Mouse (Mus musculus) erythroblast, embryonic 14.5 days (primary cell): ENCODE measurements around the gene 1700029H14Rik. TPM values are rescaled to one million over a fixed set of nuclear protein-coding genes. Genes with fewer than 3 reads are reported as not detected.

Experiments used
- H3K27me3 ChIP-seq: 2 replicates; pipeline ENCODE4 v1.6.1; 2012; ENCODE audit warnings: inconsistent platforms; ENCODE audit not compliant: control insufficient read depth
- H3K36me3 ChIP-seq: 2 replicates; pipeline ENCODE4 v1.6.1; 2012; ENCODE audit warnings: mild to moderate bottlenecking, inconsistent platforms; ENCODE audit not compliant: control insufficient read depth
- H3K4me1 ChIP-seq: 2 replicates; pipeline ENCODE4 v1.6.1; 2012; ENCODE audit warnings: inconsistent platforms; ENCODE audit not compliant: control insufficient read depth
- H3K4me3 ChIP-seq: replicated peaks from 2 replicates; pipeline ENCODE3; 2012; ENCODE audit warnings: moderate library complexity, mild to moderate bottlenecking, inconsistent platforms
- H3K9me3 ChIP-seq: 2 replicates; pipeline ENCODE4 v1.6.1; 2012; ENCODE audit warnings: low read length, inconsistent platforms, mixed read lengths; ENCODE audit not compliant: control insufficient read depth
- GATA1 ChIP-seq: IDR thresholded peaks from 2 replicates; pipeline ENCODE4 v1.6.1; 2012; ENCODE audit warnings: low read length, inconsistent platforms, mixed read lengths
- TAL1 ChIP-seq: IDR thresholded peaks from 3 replicates; pipeline ENCODE4 v1.6.1; 2012; ENCODE audit warnings: low read length, inconsistent platforms, mixed read lengths
- polyA plus RNA-seq: library from polyadenylated mRNA; stranded (reverse); fragments of >175 nt; gene quantifications from 2 replicates; pipeline ENCODE4 v1.2.3, GENCODE M21; 2012

1700029H14Rik gene
- polyA plus RNA-seq, 1 experiment: not detected

DNA sequence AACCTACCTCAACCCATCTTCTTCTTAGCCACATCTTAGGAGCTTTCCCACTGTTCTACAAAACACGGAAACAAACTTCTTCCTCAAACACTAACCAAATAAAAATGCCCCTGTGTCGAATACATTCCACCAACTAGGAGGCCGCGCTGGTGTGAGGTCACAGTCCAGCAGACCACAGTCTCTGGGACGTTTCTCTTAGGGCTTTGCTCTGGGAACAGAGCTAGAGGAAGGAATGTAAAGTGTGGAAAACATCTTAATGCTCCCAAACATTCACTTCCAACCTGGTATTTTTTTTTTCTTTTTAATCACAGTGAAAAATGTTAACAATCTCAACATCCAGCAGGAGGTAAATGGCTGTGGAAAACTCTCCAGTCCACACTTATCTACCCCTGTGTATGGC lies 45.5 kb downstream of the 1700029H14Rik start:
- no peaks in the 10 kb centered on the region for H3K27me3 ChIP-seq
- no peak for TF ChIP-seq GATA1
- no peak for TF ChIP-seq TAL1
- H3K4me3 ChIP-seq: no peak overlapping the region
- no peaks in the 10 kb centered on the region for H3K36me3 ChIP-seq
- no peaks in the 10 kb centered on the region for H3K9me3 ChIP-seq
- no peaks in the 10 kb centered on the region for H3K4me1 ChIP-seq

DNA sequence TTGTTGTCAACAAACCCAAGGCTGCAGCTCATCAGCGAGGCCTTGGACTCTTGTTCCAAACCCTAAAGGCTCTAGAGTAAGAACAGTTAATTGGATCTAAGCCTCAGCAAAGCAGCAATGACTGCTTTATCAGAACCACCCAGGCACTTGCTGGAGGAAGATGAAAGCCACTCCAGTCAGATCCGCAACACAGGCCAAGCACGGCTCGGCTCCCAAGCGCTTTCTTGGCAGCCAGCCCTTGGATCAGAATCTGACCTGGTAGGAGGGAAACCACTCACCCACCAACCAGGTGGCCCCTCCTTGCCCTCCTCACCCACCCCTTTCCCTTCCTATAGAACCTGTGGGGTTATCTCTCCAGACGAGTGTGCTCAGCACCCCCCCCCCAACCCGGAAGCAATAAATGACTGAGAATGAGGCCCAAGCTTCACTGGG lies 46.2 kb downstream of the 1700029H14Rik start:
- Histone ChIP-seq H3K9me3 (no peaks in the 10 kb centered on the region), H3K4me1 (no peaks in the 10 kb centered on the region), H3K4me3 (no peak overlapping the region), H3K36me3 (no peaks in the 10 kb centered on the region), H3K27me3 (no peaks in the 10 kb centered on the region)
- TF ChIP-seq GATA1: no peak
- no peak for TF ChIP-seq TAL1

DNA sequence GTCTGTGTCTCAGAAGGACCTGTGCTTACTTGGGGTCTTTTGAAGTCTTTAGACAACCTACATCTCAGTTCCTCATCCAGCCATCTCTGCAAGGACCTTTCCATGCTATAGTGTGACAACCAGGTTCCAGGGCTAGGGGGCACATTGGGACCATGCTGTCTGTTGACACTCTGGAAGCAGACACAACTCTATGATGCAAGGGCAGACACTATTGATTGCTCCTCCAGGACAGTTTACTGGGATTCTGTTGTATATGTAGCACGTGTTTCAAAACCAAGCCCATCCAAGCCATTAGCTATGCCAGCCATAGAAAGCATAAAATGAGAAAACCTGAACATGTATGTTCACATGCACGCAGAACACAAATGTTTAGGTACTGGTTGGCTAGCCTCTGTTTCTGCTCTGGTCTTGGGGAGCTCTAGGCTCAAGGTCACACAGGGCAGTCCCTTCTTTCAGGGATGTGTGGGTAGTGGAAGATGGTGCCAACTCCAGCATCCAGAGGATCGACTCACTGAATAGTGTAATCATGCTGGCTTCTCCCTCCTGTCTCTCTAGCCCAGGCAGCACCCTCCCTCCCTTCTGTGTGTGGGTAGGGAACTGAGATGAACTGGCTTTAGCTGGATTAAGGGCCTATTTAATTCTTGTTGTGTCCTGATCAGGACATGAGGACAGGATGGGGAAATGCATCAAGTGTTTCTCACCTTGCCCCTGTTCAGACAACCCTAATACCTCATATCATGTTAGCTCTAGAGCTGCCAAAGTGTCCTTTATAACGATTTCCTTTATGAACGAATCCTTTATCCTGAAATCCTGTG lies 48.5 kb downstream of the 1700029H14Rik start:
- H3K36me3 ChIP-seq: no peaks in the 10 kb centered on the region
- no peak for TF ChIP-seq GATA1
- TF ChIP-seq TAL1: no peak
- H3K4me1 ChIP-seq: no peaks in the 10 kb centered on the region
- no peak overlapping the region for H3K4me3 ChIP-seq
- H3K27me3 ChIP-seq: no peaks in the 10 kb centered on the region
- no peaks in the 10 kb centered on the region for H3K9me3 ChIP-seq

DNA sequence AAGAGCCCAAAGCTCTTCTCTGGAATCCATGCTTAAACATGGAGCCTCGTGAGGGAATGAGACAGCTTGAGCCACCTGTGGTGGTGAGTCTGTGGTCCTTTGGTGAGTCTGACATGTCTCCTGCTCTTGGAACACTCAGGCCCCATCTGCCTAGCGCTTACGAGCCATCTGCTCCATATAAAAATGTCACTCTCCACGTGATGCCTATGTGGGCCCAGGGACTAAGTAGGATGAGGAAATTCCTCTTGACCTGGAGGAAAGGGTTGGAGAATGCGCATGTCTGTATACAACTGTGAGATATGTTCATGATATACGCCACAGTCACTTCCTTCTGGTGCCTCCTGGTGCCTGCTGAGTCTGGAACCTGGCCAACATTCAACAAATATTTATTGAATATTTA lies 49.6 kb downstream of the 1700029H14Rik start:
- no peak for TF ChIP-seq TAL1
- no peak for TF ChIP-seq GATA1
- no peak overlapping the region for H3K4me3 ChIP-seq
- H3K27me3 ChIP-seq: no peaks in the 10 kb centered on the region
- H3K9me3 ChIP-seq: no peaks in the 10 kb centered on the region
- no peaks in the 10 kb centered on the region for H3K4me1 ChIP-seq
- no peaks in the 10 kb centered on the region for H3K36me3 ChIP-seq

DNA sequence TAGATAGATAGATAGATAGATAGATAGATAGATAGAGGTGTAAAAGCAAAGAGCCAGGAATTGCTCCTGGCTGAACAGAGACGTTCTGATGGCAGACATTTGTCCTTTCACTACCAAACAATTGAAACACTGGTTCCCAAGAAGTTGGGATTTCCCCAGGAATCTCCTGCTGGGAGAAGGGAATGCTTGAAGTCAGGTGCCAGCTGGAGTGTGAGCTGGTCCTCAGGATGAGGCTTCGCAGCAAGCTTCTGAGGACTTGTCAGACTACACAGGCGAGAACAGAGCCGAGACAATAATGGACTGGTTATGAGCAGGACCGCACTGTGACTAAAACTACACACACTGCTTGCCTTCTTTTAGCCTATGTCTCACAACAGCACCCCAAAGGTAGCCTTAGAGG lies 50.2 kb downstream of the 1700029H14Rik start:
- H3K36me3 ChIP-seq: no peaks in the 10 kb centered on the region
- no peaks in the 10 kb centered on the region for H3K9me3 ChIP-seq
- no peak for TF ChIP-seq GATA1
- no peak for TF ChIP-seq TAL1
- no peak overlapping the region for H3K4me3 ChIP-seq
- H3K27me3 ChIP-seq: no peaks in the 10 kb centered on the region
- no peaks in the 10 kb centered on the region for H3K4me1 ChIP-seq

DNA sequence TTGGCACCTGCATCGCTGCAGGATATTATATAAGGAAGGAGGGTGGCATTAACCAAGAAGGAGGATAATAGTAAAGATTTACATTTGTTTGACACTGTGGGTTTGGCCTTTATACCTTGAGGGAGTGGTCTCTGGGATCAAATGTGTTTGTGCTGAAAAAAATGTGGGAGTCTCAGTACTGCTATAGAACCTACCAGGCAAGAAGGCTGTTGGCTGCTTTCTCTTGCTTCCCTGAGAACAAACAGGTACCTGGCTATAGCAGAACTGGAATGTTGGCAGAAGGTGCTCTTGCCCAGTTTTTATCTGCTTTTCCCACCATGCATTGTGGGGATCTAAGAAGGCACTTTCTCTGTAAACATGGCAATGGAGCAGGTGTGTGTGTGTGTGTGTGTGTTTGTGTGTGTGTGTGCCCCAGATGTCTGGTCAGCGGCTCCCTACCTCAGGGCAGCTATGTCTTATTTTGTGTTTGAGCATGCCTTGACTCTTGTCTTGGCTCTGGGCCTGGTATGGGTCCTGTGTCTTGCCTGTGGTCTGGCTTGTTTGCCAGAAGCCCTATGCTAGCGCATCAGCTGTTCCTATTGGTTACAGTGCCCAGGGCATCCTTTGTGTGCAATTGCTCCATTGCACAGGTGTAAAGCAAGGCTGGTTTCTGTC lies 54.9 kb downstream of the 1700029H14Rik start:
- H3K4me3 ChIP-seq: no peak overlapping the region
- TF ChIP-seq GATA1 (no peak), TAL1 (no peak)
- H3K9me3 ChIP-seq: no peaks in the 10 kb centered on the region
- no peaks in the 10 kb centered on the region for H3K4me1 ChIP-seq
- H3K27me3 ChIP-seq: no peaks in the 10 kb centered on the region
- H3K36me3 ChIP-seq: no peaks in the 10 kb centered on the region

DNA sequence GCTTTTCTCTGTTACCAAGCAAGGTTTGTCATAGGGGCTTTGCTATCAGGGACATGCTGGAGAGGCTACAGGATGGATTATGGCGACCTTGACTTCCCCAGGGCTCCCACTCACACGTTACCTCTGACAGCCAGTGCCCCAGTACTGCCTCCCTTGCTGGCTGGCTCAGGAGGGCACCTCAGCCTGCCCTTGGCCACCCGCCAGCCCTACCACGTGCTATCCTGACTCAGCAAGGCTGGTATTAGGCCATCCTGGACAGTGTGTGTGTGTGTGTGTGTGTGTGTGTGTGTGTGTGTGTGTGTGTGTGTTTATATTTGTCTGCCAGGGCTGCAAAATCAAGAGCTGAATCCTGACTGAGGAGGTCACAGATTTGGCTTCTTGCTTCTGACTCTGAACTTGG lies 55.4 kb downstream of the 1700029H14Rik start:
- H3K36me3 ChIP-seq: no peaks in the 10 kb centered on the region
- no peak for TF ChIP-seq GATA1
- no peak for TF ChIP-seq TAL1
- H3K4me1 ChIP-seq: no peaks in the 10 kb centered on the region

DNA sequence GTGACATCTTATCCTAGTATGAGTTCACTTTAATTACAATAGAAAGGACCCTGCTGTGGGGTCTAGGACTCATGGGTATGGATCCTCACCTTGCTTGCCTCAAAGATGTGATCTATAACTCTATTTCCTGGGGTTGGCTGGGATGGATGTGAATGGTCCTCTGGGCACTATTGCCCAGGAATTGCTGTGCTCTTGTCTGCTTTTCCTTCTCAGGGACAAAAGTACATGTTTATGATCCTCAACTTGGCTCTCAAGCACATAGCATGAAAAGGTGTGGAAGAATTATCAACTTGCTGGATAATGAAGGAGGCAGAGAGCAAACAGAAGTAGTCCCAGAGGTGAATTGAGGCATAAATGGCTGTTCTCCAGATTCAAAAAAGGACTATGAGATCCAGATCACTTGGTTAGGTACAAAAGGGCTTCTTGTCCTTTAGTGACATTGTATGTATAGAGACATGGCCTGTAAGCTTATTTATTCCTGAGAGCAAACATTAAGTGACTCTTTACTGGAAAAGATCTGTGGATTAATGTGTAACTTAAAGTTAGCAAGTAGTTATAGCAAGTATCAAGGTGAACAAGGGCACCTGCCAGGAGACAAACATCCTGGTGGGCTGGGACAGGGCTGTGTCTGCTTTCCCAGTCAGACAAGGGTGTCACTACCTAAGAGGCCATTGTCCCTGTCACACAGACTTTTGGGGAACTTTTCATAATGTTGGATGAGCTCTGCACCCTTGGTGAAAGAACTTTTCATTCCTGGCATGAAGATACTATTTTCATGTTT lies 57.2 kb downstream of the 1700029H14Rik start:
- no peaks in the 10 kb centered on the region for H3K27me3 ChIP-seq
- H3K4me1 ChIP-seq: no peaks in the 10 kb centered on the region

More for the DNA sequence above, 55.4 kb downstream of the 1700029H14Rik start:
- no peak overlapping the region for H3K4me3 ChIP-seq
- no peaks in the 10 kb centered on the region for H3K9me3 ChIP-seq
- H3K27me3 ChIP-seq: no peaks in the 10 kb centered on the region

More for the DNA sequence above, 57.2 kb downstream of the 1700029H14Rik start:
- no peaks in the 10 kb centered on the region for H3K9me3 ChIP-seq
- no peaks in the 10 kb centered on the region for H3K36me3 ChIP-seq
- no peak for TF ChIP-seq GATA1
- TF ChIP-seq TAL1: no peak
- no peak overlapping the region for H3K4me3 ChIP-seq
